Mouse (Mus musculus): ENCODE results near the gene Scn3a. TPM values are rescaled to one million over a fixed set of nuclear protein-coding genes. Genes with fewer than 3 reads are reported as not detected.

The Scn3a gene
- total and polyA plus RNA-seq, 3 experiments, result 0.13 to 0.33 (median 0.24) TPM

Other genes with a start within 250 kb of the Scn3a start
- gene Slc38a11, start 203.6 kb downstream of the Scn3a start, total RNA-seq (2012; rRNA removed), result not detected in 2 replicates
- gene Slc38a11, start 203.6 kb downstream of the Scn3a start, total RNA-seq (2014; rRNA removed), result not detected in 2 replicates
- gene Slc38a11, start 203.6 kb downstream of the Scn3a start, polyA plus RNA-seq (2012; ENCODE audit: insufficient read length, low read depth), result not detected in 2 replicates
- 0.59 and 0.84 TPM in 2 replicates for gene Scn2a, start 53.1 kb upstream of the Scn3a start, total RNA-seq (2012; rRNA removed)
- gene Scn2a, start 53.1 kb upstream of the Scn3a start, total RNA-seq (2014; rRNA removed), result 4.8 and 6.1 TPM in 2 replicates
- 2.3 and 2.4 TPM in 2 replicates for gene Scn2a, start 53.1 kb upstream of the Scn3a start, polyA plus RNA-seq (2012; ENCODE audit: insufficient read length, low read depth)

Data from CH12.LX (cell line).